Comparison of ENCODE assay signal across 8 mouse cellular contexts in genomic region chr6:17696321-17696734, GRCm38 (mm10). TPM values are rescaled to one million over a fixed set of nuclear protein-coding genes. Genes with fewer than 3 reads are reported as not detected.
DNase-seq lines count a peak whose midpoint lies in the region; ATAC-seq and TF ChIP-seq lines count a peak whose summit lies in the region.

No protein-coding gene starts in this region.

- H3K9ac ChIP-seq in forebrain, embryonic 14.5 days (ENCODE audit: low read length), result no peak overlapping the region
- no peak overlapping the region for H3K9ac ChIP-seq in hindbrain, embryonic 14.5 days
- no peak overlapping the region for H3K9ac ChIP-seq in midbrain, postnatal 0 days (replicated peaks; ENCODE audit: low read length, poor library complexity, severe bottlenecking)

- no peaks in the 10 kb centered on the region for H3K27me3 ChIP-seq in forebrain, embryonic 14.5 days (replicated peaks; ENCODE audit: control insufficient read depth, insufficient read depth, low read length)
- H3K27me3 ChIP-seq in hindbrain, embryonic 14.5 days (ENCODE audit: control insufficient read depth, insufficient read depth, low read length), result no peaks in the 10 kb centered on the region
- no peaks in the 10 kb centered on the region for H3K27me3 ChIP-seq in limb, embryonic 10.5 days (ENCODE audit: low read depth, poor library complexity, severe bottlenecking)
- H3K27me3 ChIP-seq in midbrain, postnatal 0 days (ENCODE audit: insufficient read depth, low read length), result no peaks in the 10 kb centered on the region

- 38% methylated on average over 5 of the region's 5 CpGs for WGBS in forebrain, embryonic 14.5 days
- 50% methylated on average over 5 of the region's 5 CpGs for WGBS in hindbrain, embryonic 14.5 days
- 61% methylated on average over 5 of the region's 5 CpGs for WGBS in limb, embryonic 10.5 days
- 41% methylated on average over 5 of the region's 5 CpGs for WGBS in midbrain, postnatal 0 days

- no peak overlapping the region for H3K27ac ChIP-seq in forebrain, embryonic 14.5 days (ENCODE audit: low read depth, low read length)
- no peak overlapping the region for H3K27ac ChIP-seq in hindbrain, embryonic 14.5 days
- no peak overlapping the region for H3K27ac ChIP-seq in limb, embryonic 10.5 days
- no peak overlapping the region for H3K27ac ChIP-seq in midbrain, postnatal 0 days (ENCODE audit: low read depth, low read length)

- H3K4me3 ChIP-seq in forebrain, embryonic 14.5 days (ENCODE audit: low read depth, low read length), result no peak overlapping the region
- H3K4me3 ChIP-seq in hindbrain, embryonic 14.5 days (replicated peaks; ENCODE audit: low read length), result no peak overlapping the region
- no peak overlapping the region for H3K4me3 ChIP-seq in limb, embryonic 10.5 days
- H3K4me3 ChIP-seq in midbrain, postnatal 0 days (ENCODE audit: low read depth, low read length), result no peak overlapping the region

- peak overlapping the region; percentile 12 for H3K4me2 ChIP-seq in forebrain, embryonic 14.5 days (ENCODE audit: low read length)
- 0 out of 2 replicates have a peak overlapping the region, but pooled peaks have one; percentile 6 for H3K4me2 ChIP-seq in hindbrain, embryonic 14.5 days (replicated peaks)
- no peak overlapping the region for H3K4me2 ChIP-seq in midbrain, postnatal 0 days (ENCODE audit: low read depth, low read length, poor library complexity, severe bottlenecking)

- H3K4me1 ChIP-seq in forebrain, embryonic 14.5 days (ENCODE audit: control insufficient read depth, insufficient read depth, low read length), result peaks cover 15% of the 10 kb centered on the region
- peaks cover 8% of the 10 kb centered on the region; the same call in 1 of the 2 replicates for H3K4me1 ChIP-seq in hindbrain, embryonic 14.5 days (replicated peaks; ENCODE audit: control insufficient read depth, insufficient read depth, low read length)
- peaks cover 11% of the 10 kb centered on the region; the same call in 1 of the 2 replicates for H3K4me1 ChIP-seq in limb, embryonic 10.5 days
- H3K4me1 ChIP-seq in midbrain, postnatal 0 days (ENCODE audit: insufficient read depth, low read length), result no peaks in the 10 kb centered on the region

- no peaks in the 10 kb centered on the region for H3K36me3 ChIP-seq in forebrain, embryonic 14.5 days (ENCODE audit: control insufficient read depth, insufficient read depth, low read length)
- H3K36me3 ChIP-seq in hindbrain, embryonic 14.5 days (replicated peaks; ENCODE audit: control insufficient read depth, insufficient read depth), result no peaks in the 10 kb centered on the region
- H3K36me3 ChIP-seq in limb, embryonic 10.5 days, result peaks cover 13% of the 10 kb centered on the region
- no peaks in the 10 kb centered on the region for H3K36me3 ChIP-seq in midbrain, postnatal 0 days (ENCODE audit: insufficient read depth, low read length)

- ATAC-seq in forebrain, embryonic 14.5 days, result 0 out of 2 replicates have a peak, but pooled peaks have one; percentile 29
- no peak; the same call in 1 of the 2 replicates for ATAC-seq in hindbrain, embryonic 14.5 days (ENCODE audit: low FRiP score)
- ATAC-seq in midbrain, postnatal 0 days (ENCODE audit: low FRiP score), result no peak

- DNase-seq in layer of hippocampus, adult 11-12 months (ENCODE audit: low spot score), result peak; percentile 61
- DNase-seq in layer of hippocampus, adult 9-10 months (ENCODE audit: low spot score), result no peak
- DNase-seq in brain, adult 2 months (ENCODE audit: low read depth, low spot score), result peak; percentile 79
- DNase-seq in forebrain, embryonic 14.5 days (ENCODE audit: low spot score), result peak; percentile 84
- DNase-seq in hindbrain, embryonic 14.5 days (ENCODE audit: low spot score), result peak; percentile 62
- peak; percentile 51 for DNase-seq in limb, embryonic 10.5 days (ENCODE audit: low spot score)
- DNase-seq in midbrain, postnatal 0 days (ENCODE audit: low spot score), result peak; percentile 71
- peak; percentile 71 for DNase-seq in testis, postnatal 10 days (ENCODE audit: low spot score)

- peak; percentile 79 for TF ChIP-seq CTCF in midbrain, postnatal 0 days (IDR thresholded peaks at IDR 0.05)

- no peaks in the 10 kb centered on the region for H3K9me3 ChIP-seq in forebrain, embryonic 14.5 days (replicated peaks; ENCODE audit: control insufficient read depth, low read length)
- no peaks in the 10 kb centered on the region for H3K9me3 ChIP-seq in hindbrain, embryonic 14.5 days (ENCODE audit: control insufficient read depth, low read length)
- H3K9me3 ChIP-seq in limb, embryonic 10.5 days (replicated peaks), result no peaks in the 10 kb centered on the region
- H3K9me3 ChIP-seq in midbrain, postnatal 0 days (ENCODE audit: low read length), result no peaks in the 10 kb centered on the region

RNA-seq across cellular contexts. Expression of gene St7, which starts 3.6 kb away (rescaled TPM):
- polyA plus RNA-seq in forebrain, embryonic 14.5 days (2014; fragmentation: Nextera tagmentation; extraction: Ambion mirVana), result 55.2 and 60.3 TPM in 2 replicates
- polyA plus RNA-seq in hindbrain, embryonic 14.5 days (2014; fragmentation: Nextera tagmentation; extraction: Ambion mirVana), result 53.3 and 54.5 TPM in 2 replicates
- polyA plus RNA-seq in limb, embryonic 10.5 days (2016; fragmentation: Nextera tagmentation; extraction: Ambion mirVana), result 17.9 and 19.7 TPM in 2 replicates
- 69.5 and 72.9 TPM in 2 replicates for total RNA-seq in midbrain, postnatal 0 days (2014; rRNA removed)
- 35.9 and 39.4 TPM in 2 replicates for polyA plus RNA-seq in midbrain, postnatal 0 days (2015; fragmentation: Nextera tagmentation; extraction: Ambion mirVana)
